Mouse (Mus musculus): Measurements from ENCODE around the gene Smarca2.

DNA sequence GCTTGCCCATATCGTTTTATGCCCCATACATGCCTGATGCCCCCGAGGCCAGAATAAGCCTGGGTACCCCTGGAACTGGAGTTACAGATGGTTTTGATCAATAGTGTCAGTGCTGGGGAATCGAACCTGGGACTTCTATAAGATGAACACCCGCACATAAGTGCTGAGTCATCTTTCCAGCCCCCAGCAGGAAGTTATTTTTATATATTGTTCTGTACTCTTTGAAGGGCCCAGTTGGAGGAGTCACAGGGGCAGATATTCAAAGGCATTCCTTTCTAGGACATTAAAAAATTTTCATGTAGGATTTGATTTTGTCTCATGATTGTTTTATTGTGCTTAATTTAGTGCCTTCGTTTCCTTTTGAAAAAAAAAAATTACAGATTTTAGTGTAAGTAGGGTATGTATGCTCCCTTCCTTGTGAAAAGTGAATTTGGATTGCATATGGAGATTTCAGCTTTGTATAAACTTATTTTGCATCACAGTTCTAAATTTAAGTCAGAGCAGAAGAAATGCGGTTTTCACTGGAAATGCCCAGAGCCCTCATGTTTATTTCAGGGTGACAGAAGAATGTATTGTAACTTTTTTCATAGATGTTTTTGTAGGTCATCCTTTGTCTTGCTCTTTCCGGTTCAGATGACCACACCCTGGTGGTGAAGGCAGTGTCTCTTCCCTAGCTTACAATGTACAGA, 45.9 kb downstream of the Smarca2 start:
- TF ChIP-seq CTCF (IDR thresholded peaks at IDR 0.05; ENCODE audit: low read depth) = no peak
- no peak for TF ChIP-seq EP300 (IDR thresholded peaks at IDR 0.05; ENCODE audit: low read depth)

Data from liver, embryonic 14.5 days (tissue).